Mouse (Mus musculus) midbrain, embryonic 13.5 days (tissue): ENCODE results near the gene Pnkp. TPM values are rescaled to one million over a fixed set of nuclear protein-coding genes. Genes with fewer than 3 reads are reported as not detected.
"Not testable (repeated sequence)": the region's sequence is repeated elsewhere in the genome, so short reads cannot be mapped to it uniquely, and the experiment has no call there.

Experiments
- ATAC-seq: fragments of 200-750 bp; cut with Nextera tagmentation; 2 replicates; pipeline ENCODE4 v1.8.0; 2017; ENCODE audit warnings: mild to moderate bottlenecking, moderate TSS enrichment, moderate library complexity
- H3K27ac ChIP-seq: fragments of 300-500 bp; sonication (generic); 2 replicates; pipeline ENCODE4 v1.5.1; 2015; ENCODE audit warnings: inconsistent platforms, mild to moderate bottlenecking, moderate library complexity
- H3K27me3 ChIP-seq: fragments of 300-500 bp; sonication (generic); 2 replicates; pipeline ENCODE4 v1.6.1; 2015; ENCODE audit warnings: mild to moderate bottlenecking, inconsistent platforms
- H3K36me3 ChIP-seq: fragments of 300-500 bp; sonication (generic); 2 replicates; pipeline ENCODE4 v1.6.1; 2015; ENCODE audit warnings: mild to moderate bottlenecking, inconsistent platforms
- H3K4me1 ChIP-seq: fragments of 300-500 bp; sonication (generic); replicated peaks from 2 replicates; pipeline ENCODE4 v1.6.1; 2015; ENCODE audit warnings: inconsistent platforms
- H3K4me2 ChIP-seq: fragments of 300-500 bp; sonication (generic); replicated peaks from 2 replicates; pipeline ENCODE4 v1.6.1; 2015; ENCODE audit warnings: moderate library complexity, mild to moderate bottlenecking, inconsistent platforms
- H3K4me3 ChIP-seq: fragments of 300-500 bp; sonication (generic); replicated peaks from 2 replicates; pipeline ENCODE4 v1.5.1; 2015; ENCODE audit warnings: mild to moderate bottlenecking, inconsistent platforms
- H3K9ac ChIP-seq: fragments of 300-500 bp; sonication (generic); replicated peaks from 2 replicates; pipeline ENCODE4 v1.6.1; 2015; ENCODE audit warnings: mild to moderate bottlenecking, inconsistent platforms
- H3K9me3 ChIP-seq: fragments of 300-500 bp; sonication (generic); 2 replicates; pipeline ENCODE4 v1.6.1; 2016; ENCODE audit warnings: mild to moderate bottlenecking, inconsistent platforms
- WGBS: fragments of 180-500 bp; shearing (Covaris S2); methylation state at CpG from one replicate; pipeline ENCODE4 v1.1.7; 2015; 5-methylcytosine and 5-hydroxymethylcytosine counted together
- polyA plus RNA-seq: library from polyadenylated mRNA; unstranded; fragments of >200 nt; fragmentation: Nextera tagmentation; extraction: Ambion mirVana; gene quantifications from 2 replicates; pipeline ENCODE4 v1.2.1, GENCODE M21; 2015

Gene Pnkp
- polyA plus RNA-seq, 1 experiment from 2014 or later: 38.5 TPM

- H3K36me3 ChIP-seq: peaks cover 49% of the 10 kb centered on the region
- H3K27ac ChIP-seq: 0 out of 2 replicates have a peak overlapping the region, but pooled peaks have one; percentile 25
- H3K4me2 ChIP-seq: peak overlapping the region; percentile 96
- peak overlapping the region; percentile 85 for H3K4me3 ChIP-seq
- WGBS: 76% methylated on average over 19 of the region's 19 CpGs
- no peak for ATAC-seq
- peaks cover 55% of the 10 kb centered on the region for H3K4me1 ChIP-seq
- no peaks in the 10 kb centered on the region for H3K9me3 ChIP-seq
- H3K27me3 ChIP-seq: no peaks in the 10 kb centered on the region
- H3K9ac ChIP-seq: peak overlapping the region; percentile 99
Measured at GRCm38 (mm10) chr7:44867010-44867702, 10.2 kb downstream of the Pnkp start.

GRCm38 (mm10) chr7:44867802-44868201 lies 10.9 kb downstream of the Pnkp start:
- H3K4me2 ChIP-seq: peak overlapping the region; percentile 96
- H3K27me3 ChIP-seq: no peaks in the 10 kb centered on the region
- H3K4me3 ChIP-seq: peak overlapping the region; percentile 85
- H3K4me1 ChIP-seq: peaks cover 55% of the 10 kb centered on the region
- H3K27ac ChIP-seq: no peak overlapping the region
- 43% methylated on average over 9 of the region's 9 CpGs for WGBS
- H3K36me3 ChIP-seq: peaks cover 42% of the 10 kb centered on the region
- H3K9me3 ChIP-seq: no peaks in the 10 kb centered on the region
- peak overlapping the region; percentile 99 for H3K9ac ChIP-seq
- no peak for ATAC-seq

GRCm38 (mm10) chr7:44868465-44868864 lies 11.5 kb downstream of the Pnkp start:
- H3K4me2 ChIP-seq: peak overlapping the region; percentile 96
- no peak for ATAC-seq
- H3K4me3 ChIP-seq: peak overlapping the region; percentile 85
- H3K27me3 ChIP-seq: no peaks in the 10 kb centered on the region
- WGBS: 6% methylated on average over 16 of the region's 16 CpGs
- peak overlapping the region; percentile 100 for H3K27ac ChIP-seq
- no peaks in the 10 kb centered on the region for H3K9me3 ChIP-seq
- peaks cover 36% of the 10 kb centered on the region for H3K36me3 ChIP-seq
- H3K9ac ChIP-seq: peak overlapping the region; percentile 99
- H3K4me1 ChIP-seq: peaks cover 55% of the 10 kb centered on the region

GRCm38 (mm10) chr7:44868919-44869696 lies 12.2 kb downstream of the Pnkp start:
- Histone ChIP-seq H3K36me3 (peaks cover 29% of the 10 kb centered on the region), H3K9ac (peak overlapping the region; percentile 99), H3K4me2 (peak overlapping the region; percentile 96), H3K27me3 (no peaks in the 10 kb centered on the region), H3K4me3 (peak overlapping the region; percentile 85), H3K27ac (peak overlapping the region; percentile 100), H3K9me3 (no peaks in the 10 kb centered on the region), H3K4me1 (peaks cover 55% of the 10 kb centered on the region)
- peak; percentile 13 for ATAC-seq
- WGBS: 1% methylated on average over 74 of the region's 108 CpGs

GRCm38 (mm10) chr7:44869697-44870528 lies 13.0 kb downstream of the Pnkp start, which contains the start of gene Ptov1:
TSS of gene Ptov1 (minus strand) at chr7:44869788.
- Histone ChIP-seq H3K4me3 (peak within 1 kb of the TSS; percentile 85), H3K9me3 (no peaks in the 10 kb centered on the region), H3K36me3 (peaks cover 21% of the 10 kb centered on the region), H3K27ac (peak within 1 kb of the TSS; percentile 100), H3K9ac (peak within 1 kb of the TSS; percentile 99), H3K4me1 (peaks cover 48% of the 10 kb centered on the region), H3K4me2 (peak within 1 kb of the TSS; percentile 96), H3K27me3 (no peaks in the 10 kb centered on the region)
- 11% methylated on average over 29 of the region's 29 CpGs for WGBS
- ATAC-seq: peak; percentile 96

- Histone ChIP-seq H3K4me2 (peak overlapping the region; percentile 96), H3K27ac (peak overlapping the region; percentile 100), H3K9ac (peak overlapping the region; percentile 62), H3K27me3 (no peaks in the 10 kb centered on the region), H3K9me3 (no peaks in the 10 kb centered on the region), H3K4me1 (peaks cover 41% of the 10 kb centered on the region), H3K36me3 (peaks cover 17% of the 10 kb centered on the region), H3K4me3 (peak overlapping the region; percentile 85)
- no peak for ATAC-seq
- 84% methylated on average over 6 of the region's 6 CpGs for WGBS
Measured at GRCm38 (mm10) chr7:44870614-44871013, 13.7 kb downstream of the Pnkp start.

GRCm38 (mm10) chr7:44871181-44871580 lies 14.2 kb downstream of the Pnkp start:
- no peak overlapping the region for H3K4me3 ChIP-seq
- no peak overlapping the region for H3K4me2 ChIP-seq
- H3K4me1 ChIP-seq: peaks cover 36% of the 10 kb centered on the region
- WGBS: 29% methylated on average over 1 of the region's 1 CpGs
- peaks cover 17% of the 10 kb centered on the region for H3K36me3 ChIP-seq
- H3K9me3 ChIP-seq: no peaks in the 10 kb centered on the region
- ATAC-seq: no peak
- H3K9ac ChIP-seq: no peak overlapping the region
- no peak overlapping the region for H3K27ac ChIP-seq
- H3K27me3 ChIP-seq: no peaks in the 10 kb centered on the region

GRCm38 (mm10) chr7:44871774-44872173 lies 14.8 kb downstream of the Pnkp start:
- H3K9me3 ChIP-seq, H3K27ac ChIP-seq, H3K27me3 ChIP-seq, H3K4me3 ChIP-seq, ATAC-seq, H3K4me2 ChIP-seq, H3K9ac ChIP-seq: not testable (repeated sequence)
- peaks cover 17% of the 10 kb centered on the region for H3K36me3 ChIP-seq
- peaks cover 30% of the 10 kb centered on the region for H3K4me1 ChIP-seq
- WGBS: 86% methylated on average over 2 of the region's 2 CpGs

GRCm38 (mm10) chr7:44877833-44878232 lies 20.9 kb downstream of the Pnkp start:
- peaks cover 75% of the 10 kb centered on the region for H3K36me3 ChIP-seq
- 90% methylated on average over 14 of the region's 14 CpGs for WGBS
- no peak for ATAC-seq

GRCm38 (mm10) chr7:44883036-44883435 lies 26.1 kb downstream of the Pnkp start:
- Histone ChIP-seq H3K4me3 (no peak overlapping the region), H3K9ac (no peak overlapping the region), H3K9me3 (no peaks in the 10 kb centered on the region), H3K4me2 (no peak overlapping the region), H3K36me3 (peaks cover 91% of the 10 kb centered on the region), H3K27ac (no peak overlapping the region), H3K4me1 (0 out of 2 replicates have a peak, but pooled peaks cover 5% of the 10 kb centered on the region), H3K27me3 (no peaks in the 10 kb centered on the region)
- 94% methylated on average over 3 of the region's 3 CpGs for WGBS
- ATAC-seq: no peak

More at GRCm38 (mm10) chr7:44877833-44878232, 20.9 kb downstream of the Pnkp start:
- Histone ChIP-seq H3K4me2 (no peak overlapping the region), H3K9ac (no peak overlapping the region), H3K4me3 (no peak overlapping the region), H3K9me3 (no peaks in the 10 kb centered on the region), H3K27ac (no peak overlapping the region), H3K4me1 (no peaks in the 10 kb centered on the region), H3K27me3 (no peaks in the 10 kb centered on the region)

GRCm38 (mm10) chr7:44884637-44885036 lies 27.7 kb downstream of the Pnkp start:
- ATAC-seq: no peak
- no peak overlapping the region for H3K27ac ChIP-seq
- no peak overlapping the region for H3K4me3 ChIP-seq
- no peak overlapping the region for H3K4me2 ChIP-seq
- H3K36me3 ChIP-seq: peaks cover 89% of the 10 kb centered on the region
- 99% methylated on average over 5 of the region's 5 CpGs for WGBS
- peaks cover 21% of the 10 kb centered on the region for H3K4me1 ChIP-seq
- no peaks in the 10 kb centered on the region for H3K9me3 ChIP-seq
- H3K9ac ChIP-seq: no peak overlapping the region
- no peaks in the 10 kb centered on the region for H3K27me3 ChIP-seq
